Comparison of ENCODE assay signal across 8 mouse cellular contexts in genomic region chr3:88200972-88201330, GRCm38 (mm10). TPM values are rescaled to one million over a fixed set of nuclear protein-coding genes. Genes with fewer than 3 reads are reported as not detected.
A peak's percentile ranks its signal among the peaks of the same experiment; 100 is the strongest.
DNase-seq lines count a peak whose midpoint lies in the region; ATAC-seq and TF ChIP-seq lines count a peak whose summit lies in the region.

No protein-coding gene starts in this region.

- H3K27me3 ChIP-seq in forebrain, embryonic 15.5 days, result no peaks in the 10 kb centered on the region
- peaks cover 91% of the 10 kb centered on the region for H3K27me3 ChIP-seq in liver, postnatal 0 days (ENCODE audit: insufficient read depth, low read length)

- no peak for ATAC-seq in forebrain, embryonic 15.5 days (replicated peaks)
- no peak for ATAC-seq in liver, postnatal 0 days

- H3K4me3 ChIP-seq in forebrain, embryonic 15.5 days, result peak overlapping the region; percentile 54
- peak overlapping the region; percentile 33 for H3K4me3 ChIP-seq in liver, postnatal 0 days (ENCODE audit: low read depth, low read length)

- no peaks in the 10 kb centered on the region for H3K9me3 ChIP-seq in forebrain, embryonic 15.5 days
- H3K9me3 ChIP-seq in liver, postnatal 0 days (ENCODE audit: low read length), result no peaks in the 10 kb centered on the region

- under 1% methylated on average over 36 of the region's 37 CpGs for WGBS in forebrain, embryonic 15.5 days
- 6% methylated on average over 30 of the region's 37 CpGs for WGBS in liver, postnatal 0 days (ENCODE audit: insufficient replicate concordance)

- H3K4me1 ChIP-seq in forebrain, embryonic 15.5 days, result peaks cover 90% of the 10 kb centered on the region
- H3K4me1 ChIP-seq in liver, postnatal 0 days (ENCODE audit: insufficient read depth), result 0 out of 2 replicates have a peak, but pooled peaks cover 4% of the 10 kb centered on the region

- peak overlapping the region; percentile 93 for H3K9ac ChIP-seq in forebrain, embryonic 15.5 days (replicated peaks)
- no peak overlapping the region for H3K9ac ChIP-seq in liver, postnatal 0 days (replicated peaks)

- TF ChIP-seq EP300 in liver, postnatal 0 days (IDR thresholded peaks at IDR 0.05; ENCODE audit: low read depth), result no peak

- TF ChIP-seq CTCF in liver, postnatal 0 days (IDR thresholded peaks at IDR 0.05; ENCODE audit: low read depth), result no peak

- no peaks in the 10 kb centered on the region for H3K36me3 ChIP-seq in forebrain, embryonic 15.5 days
- H3K36me3 ChIP-seq in liver, postnatal 0 days (replicated peaks; ENCODE audit: insufficient read depth, low read length), result no peaks in the 10 kb centered on the region

- peak overlapping the region; percentile 96 for H3K4me2 ChIP-seq in forebrain, embryonic 15.5 days (replicated peaks)
- H3K4me2 ChIP-seq in liver, postnatal 0 days (ENCODE audit: low read depth, low read length), result peak overlapping the region; percentile 56

- peak; percentile 33 for DNase-seq in embryo, embryonic 10.5 days (ENCODE audit: low spot score)
- DNase-seq in embryo, embryonic 10 days (ENCODE audit: low spot score), result no peak
- DNase-seq in CD4-positive helper T cell, adult 2 months (ENCODE audit: low read depth, low spot score), result peak; percentile 38
- no peak for DNase-seq in liver, postnatal 0 days
- no peak for DNase-seq in urinary bladder, postnatal 36 days (ENCODE audit: low spot score in 2 of 2)
- DNase-seq in left cerebral cortex, adult 18-20 months (ENCODE audit: low spot score in 2 of 2), result no peak
- no peak for DNase-seq in right cerebral cortex, adult 18-20 months

- peak overlapping the region; percentile 99 for H3K27ac ChIP-seq in forebrain, embryonic 15.5 days (replicated peaks)
- no peak overlapping the region for H3K27ac ChIP-seq in liver, postnatal 0 days (ENCODE audit: low read depth)

RNA-seq across cellular contexts. Expression of gene Rhbg, which starts 53.6 kb away (rescaled TPM):
- 0.10 and 0.14 TPM in 2 replicates for polyA plus RNA-seq in forebrain, embryonic 15.5 days (2015; fragmentation: Nextera tagmentation; extraction: Ambion mirVana)
- 6.5 and 7.0 TPM in 2 replicates for polyA plus RNA-seq in liver, postnatal 0 days (2015; fragmentation: Nextera tagmentation; extraction: Ambion mirVana)
- not detected for total RNA-seq in left cerebral cortex, adult 18-20 months (2021)

RNA-seq across cellular contexts. Expression of gene Mef2d, which starts 58.8 kb away (rescaled TPM):
- 20.1 and 21.3 TPM in 2 replicates for polyA plus RNA-seq in forebrain, embryonic 15.5 days (2015; fragmentation: Nextera tagmentation; extraction: Ambion mirVana)
- 5.7 and 6.4 TPM in 2 replicates for polyA plus RNA-seq in liver, postnatal 0 days (2015; fragmentation: Nextera tagmentation; extraction: Ambion mirVana)
- 100 to 1,000 TPM; 210 to 213 TPM for total RNA-seq in left cerebral cortex, adult 18-20 months (2021)

Comparison
In these comparisons a context has a peak if more than half of its experiments do, and no peak if none do; other contexts are left out.
1. DNase-seq: peak in embryo, embryonic 10.5 days (single experiment) and CD4-positive helper T cell, adult 2 months (single experiment); none in embryo, embryonic 10 days (single experiment), liver, postnatal 0 days (single experiment), urinary bladder, postnatal 36 days (0 of 2), left cerebral cortex, adult 18-20 months (0 of 2) and right cerebral cortex, adult 18-20 months (single experiment).